Mouse (Mus musculus) limb, embryonic 15.5 days (tissue): ENCODE measurements around the gene Hexim2. TPM values are rescaled to one million over a fixed set of nuclear protein-coding genes. Genes with fewer than 3 reads are reported as not detected.
A peak's percentile ranks its signal among the peaks of the same experiment; 100 is the strongest.

Experiments
- ATAC-seq: fragments of 200-750 bp; cut with Nextera tagmentation; 2 replicates; pipeline ENCODE4 v1.8.0; 2017; ENCODE audit warnings: low read depth, moderate TSS enrichment; ENCODE audit not compliant: insufficient number of reproducible peaks, low FRiP score, low TSS enrichment
- H3K27ac ChIP-seq: fragments of 300-500 bp; sonication (generic); 2 replicates; pipeline ENCODE4 v1.5.1; 2015; ENCODE audit warnings: moderate library complexity, mild to moderate bottlenecking, inconsistent platforms
- H3K27me3 ChIP-seq: fragments of 300-500 bp; sonication (generic); 2 replicates; pipeline ENCODE4 v1.6.1; 2015; ENCODE audit warnings: inconsistent platforms
- H3K36me3 ChIP-seq: fragments of 300-500 bp; sonication (generic); 2 replicates; pipeline ENCODE4 v1.6.1; 2015; ENCODE audit warnings: inconsistent platforms
- H3K4me1 ChIP-seq: fragments of 300-500 bp; sonication (generic); 2 replicates; pipeline ENCODE4 v1.6.1; 2015; ENCODE audit warnings: inconsistent platforms
- H3K4me2 ChIP-seq: fragments of 300-500 bp; sonication (generic); 2 replicates; pipeline ENCODE4 v1.6.1; 2015; ENCODE audit warnings: mild to moderate bottlenecking, inconsistent platforms
- H3K4me3 ChIP-seq: fragments of 300-500 bp; sonication (generic); 2 replicates; pipeline ENCODE4 v1.5.1; 2015; ENCODE audit warnings: mild to moderate bottlenecking, inconsistent platforms
- H3K9ac ChIP-seq: fragments of 300-500 bp; sonication (generic); 2 replicates; pipeline ENCODE4 v1.6.1; 2015; ENCODE audit warnings: inconsistent platforms
- H3K9me3 ChIP-seq: fragments of 300-500 bp; sonication (generic); 2 replicates; pipeline ENCODE4 v1.6.1; 2016; ENCODE audit warnings: inconsistent platforms
- WGBS: fragments of 180-500 bp; shearing (Covaris S2); methylation state at CpG from one replicate; pipeline ENCODE4 v1.1.7; 2015; 5-methylcytosine and 5-hydroxymethylcytosine counted together
- polyA plus RNA-seq: library from polyadenylated mRNA; unstranded; fragments of >200 nt; fragmentation: Nextera tagmentation; extraction: Ambion mirVana; gene quantifications from 2 replicates; pipeline ENCODE4 v1.2.1, GENCODE M21; 2015

Gene Hexim2
- 11.7 and 12.2 TPM in 2 replicates for polyA plus RNA-seq

GRCm38 (mm10) chr11:103131701-103132575, at the start of gene Hexim2:
TSS of gene Hexim2 (plus strand) at chr11:103132429.
- Histone ChIP-seq H3K4me2 (peak within 1 kb of the TSS; percentile 53), H3K9me3 (no peaks in the 10 kb centered on the region), H3K36me3 (0 out of 2 replicates have a peak, but pooled peaks cover 6% of the 10 kb centered on the region), H3K4me1 (peaks cover 31% of the 10 kb centered on the region), H3K4me3 (peak within 1 kb of the TSS; percentile 84), H3K9ac (peak within 1 kb of the TSS; percentile 99), H3K27me3 (no peaks in the 10 kb centered on the region), H3K27ac (peak within 1 kb of the TSS; percentile 95)
- 0 out of 2 replicates have a peak, but pooled peaks have one; percentile 32 for ATAC-seq
- WGBS, result under 1% methylated on average over 39 of the region's 39 CpGs

GRCm38 (mm10) chr11:103093306-103093705, 38.9 kb upstream of the Hexim2 start:
- Histone ChIP-seq H3K4me2 (no peak overlapping the region), H3K9ac (no peak overlapping the region), H3K27me3 (no peaks in the 10 kb centered on the region), H3K9me3 (no peaks in the 10 kb centered on the region), H3K27ac (no peak overlapping the region), H3K36me3 (no peaks in the 10 kb centered on the region), H3K4me1 (peaks cover 28% of the 10 kb centered on the region), H3K4me3 (no peak overlapping the region)
- no peak for ATAC-seq
- 92% methylated on average over 7 of the region's 7 CpGs for WGBS

DNA sequence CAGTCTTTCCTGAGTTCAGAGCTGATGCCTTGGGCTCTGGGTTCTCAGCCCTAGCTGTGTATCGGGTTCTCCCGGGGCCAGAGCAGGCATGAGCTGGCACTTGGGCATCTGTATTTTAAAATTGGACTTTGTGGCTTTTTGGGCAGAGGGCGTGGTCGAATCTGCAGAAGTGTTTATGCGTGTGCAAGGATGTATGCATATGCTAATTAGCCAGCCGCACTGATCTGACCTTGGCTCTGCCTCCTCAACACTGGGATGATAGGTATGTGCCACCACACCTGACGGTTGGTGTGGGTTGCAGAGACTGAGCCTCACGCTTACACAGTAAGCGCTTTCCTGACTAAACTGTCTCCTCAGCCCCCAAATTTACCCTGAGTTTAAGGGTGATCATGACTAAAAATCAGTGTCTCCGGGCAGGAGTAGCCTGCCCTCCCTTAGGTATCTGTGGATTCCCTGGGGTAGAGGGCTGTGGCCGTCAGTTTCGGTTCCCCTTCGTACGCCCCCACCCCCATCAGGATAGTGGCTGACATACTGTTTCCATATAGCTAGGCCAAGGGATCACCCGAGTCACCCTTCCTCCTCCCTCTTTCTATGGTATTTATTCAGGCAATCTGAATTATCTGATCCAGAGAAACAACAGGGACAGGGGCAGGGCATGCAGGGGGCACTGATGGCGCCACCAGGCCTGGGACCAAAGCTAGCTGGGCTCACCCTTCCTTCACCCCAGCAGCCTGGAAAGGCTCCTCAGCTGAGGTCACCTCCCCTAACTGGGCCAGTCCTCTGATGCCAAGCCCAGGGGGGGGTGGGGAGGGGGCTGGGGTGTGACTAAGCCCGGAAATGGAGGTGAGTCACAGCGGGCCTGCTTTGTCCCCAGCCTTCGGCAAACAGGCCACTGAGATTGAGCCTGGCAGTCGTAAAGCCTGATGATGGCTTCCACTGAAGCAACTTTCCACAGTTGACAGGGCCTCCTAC, 38.1 kb upstream of the Hexim2 start:
- no peaks in the 10 kb centered on the region for H3K36me3 ChIP-seq
- no peak overlapping the region for H3K4me2 ChIP-seq
- 64% methylated on average over 20 of the region's 20 CpGs for WGBS
- H3K9me3 ChIP-seq, result no peaks in the 10 kb centered on the region
- H3K27ac ChIP-seq, result no peak overlapping the region
- H3K4me3 ChIP-seq, result no peak overlapping the region
- H3K9ac ChIP-seq, result no peak overlapping the region
- ATAC-seq, result no peak
- 0 out of 2 replicates have a peak, but pooled peaks cover 3% of the 10 kb centered on the region for H3K27me3 ChIP-seq
- peaks cover 36% of the 10 kb centered on the region for H3K4me1 ChIP-seq

DNA sequence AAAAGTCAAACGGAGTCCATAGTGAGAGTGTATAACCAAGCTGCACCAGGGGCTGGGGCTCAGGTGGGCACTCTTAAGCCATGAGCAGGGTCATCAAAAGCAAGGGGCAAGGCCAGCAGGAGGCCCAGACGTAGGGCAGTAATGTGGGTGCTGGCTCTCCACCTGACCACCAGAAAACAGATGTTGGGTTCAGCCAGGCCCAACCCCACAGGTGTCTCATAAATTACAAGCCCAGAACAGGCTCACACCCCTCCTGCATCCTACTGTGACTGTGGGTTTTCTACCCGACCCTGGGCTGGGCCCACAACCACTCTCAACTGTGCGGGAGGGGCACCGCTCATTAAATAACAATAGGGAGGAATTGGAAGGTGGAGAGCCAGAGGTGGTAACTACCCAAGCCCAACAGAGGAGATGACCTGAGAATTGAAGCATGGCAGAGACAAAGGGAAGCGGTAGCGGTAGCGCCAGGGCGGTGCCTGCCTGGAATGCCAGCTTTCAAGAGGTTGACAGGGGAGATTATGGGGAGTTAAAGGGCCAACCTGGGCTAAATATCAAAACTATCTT, 37.0 kb upstream of the Hexim2 start:
- Histone ChIP-seq H3K27me3 (peaks cover 7% of the 10 kb centered on the region; the same call in 1 of the 2 replicates), H3K9me3 (no peaks in the 10 kb centered on the region), H3K4me3 (no peak overlapping the region), H3K4me1 (peaks cover 36% of the 10 kb centered on the region), H3K36me3 (no peaks in the 10 kb centered on the region), H3K27ac (no peak overlapping the region), H3K9ac (no peak overlapping the region), H3K4me2 (no peak overlapping the region)
- ATAC-seq, result no peak
- WGBS, result 68% methylated on average over 9 of the region's 9 CpGs

- WGBS, result 87% methylated on average over 6 of the region's 6 CpGs
- H3K27me3 ChIP-seq, result peaks cover 7% of the 10 kb centered on the region; the same call in 1 of the 2 replicates
- H3K4me3 ChIP-seq, result no peak overlapping the region
- H3K4me1 ChIP-seq, result peaks cover 37% of the 10 kb centered on the region
- no peak for ATAC-seq
- no peak overlapping the region for H3K27ac ChIP-seq
- H3K4me2 ChIP-seq, result no peak overlapping the region
- no peaks in the 10 kb centered on the region for H3K9me3 ChIP-seq
- no peaks in the 10 kb centered on the region for H3K36me3 ChIP-seq
- no peak overlapping the region for H3K9ac ChIP-seq
These were observed 36.4 kb upstream of the Hexim2 start for GRCm38 (mm10) chr11:103095801-103096200.

GRCm38 (mm10) chr11:103096979-103097894, 35.0 kb upstream of the Hexim2 start:
- H3K4me1 ChIP-seq, result peaks cover 50% of the 10 kb centered on the region

GRCm38 (mm10) chr11:103098531-103099190, 33.6 kb upstream of the Hexim2 start:
- 73% methylated on average over 11 of the region's 11 CpGs for WGBS
- H3K36me3 ChIP-seq, result no peaks in the 10 kb centered on the region
- H3K27ac ChIP-seq, result no peak overlapping the region
- no peak overlapping the region for H3K4me3 ChIP-seq
- no peaks in the 10 kb centered on the region for H3K9me3 ChIP-seq
- no peak overlapping the region for H3K4me2 ChIP-seq
- H3K4me1 ChIP-seq, result peaks cover 58% of the 10 kb centered on the region
- no peak overlapping the region for H3K9ac ChIP-seq
- no peak for ATAC-seq
- H3K27me3 ChIP-seq, result peaks cover 13% of the 10 kb centered on the region; the same call in 1 of the 2 replicates

More at GRCm38 (mm10) chr11:103096979-103097894, 35.0 kb upstream of the Hexim2 start:
- WGBS, result 22% methylated on average over 22 of the region's 22 CpGs
- Histone ChIP-seq H3K9me3 (no peaks in the 10 kb centered on the region), H3K36me3 (no peaks in the 10 kb centered on the region), H3K4me3 (peak overlapping the region; percentile 24), H3K27me3 (peaks cover 13% of the 10 kb centered on the region; the same call in 1 of the 2 replicates), H3K9ac (no peak overlapping the region), H3K4me2 (peak overlapping the region; percentile 31), H3K27ac (peak overlapping the region; percentile 81)
- ATAC-seq, result no peak

- H3K27me3 ChIP-seq, result peaks cover 13% of the 10 kb centered on the region; the same call in 1 of the 2 replicates
These were observed 32.8 kb upstream of the Hexim2 start for GRCm38 (mm10) chr11:103099352-103099940.

GRCm38 (mm10) chr11:103100361-103100760, 31.9 kb upstream of the Hexim2 start:
- H3K4me1 ChIP-seq, result peaks cover 50% of the 10 kb centered on the region
- peak overlapping the region; percentile 68; the same call in 1 of the 2 replicates for H3K4me3 ChIP-seq
- WGBS, result 70% methylated on average over 8 of the region's 8 CpGs
- H3K9ac ChIP-seq, result no peak overlapping the region
- no peak overlapping the region for H3K4me2 ChIP-seq
- ATAC-seq, result no peak
- no peaks in the 10 kb centered on the region for H3K36me3 ChIP-seq
- H3K27ac ChIP-seq, result no peak overlapping the region
- no peaks in the 10 kb centered on the region for H3K9me3 ChIP-seq
- H3K27me3 ChIP-seq, result peaks cover 13% of the 10 kb centered on the region; the same call in 1 of the 2 replicates

More at GRCm38 (mm10) chr11:103099352-103099940, 32.8 kb upstream of the Hexim2 start:
- Histone ChIP-seq H3K36me3 (no peaks in the 10 kb centered on the region), H3K4me3 (no peak overlapping the region), H3K27ac (no peak overlapping the region), H3K9ac (no peak overlapping the region), H3K4me1 (peaks cover 54% of the 10 kb centered on the region), H3K9me3 (no peaks in the 10 kb centered on the region), H3K4me2 (no peak overlapping the region)
- no peak for ATAC-seq
- WGBS, result 49% methylated on average over 12 of the region's 12 CpGs

DNA sequence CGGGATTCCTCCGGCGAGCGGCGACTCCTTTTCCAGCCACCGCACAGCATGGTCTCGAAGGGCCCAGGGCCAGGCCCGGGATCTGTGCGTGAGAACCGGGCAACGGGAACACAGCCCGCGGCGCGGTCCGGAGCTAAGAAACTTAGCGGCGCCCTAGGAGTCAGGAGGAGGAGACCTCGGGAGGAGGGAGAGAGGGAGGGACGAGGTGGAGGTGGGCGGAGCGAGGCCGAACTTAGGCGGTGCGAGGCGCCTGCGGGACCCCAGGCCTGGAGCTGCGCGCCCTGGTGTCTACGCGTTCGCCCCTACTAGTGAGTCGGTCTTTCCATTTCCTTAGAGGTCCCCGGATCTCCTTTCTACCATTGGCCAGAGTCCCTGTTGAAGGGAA, 30.8 kb upstream of the Hexim2 start, which contains the start of the genes Plcd3 and Acbd4:
Gene Plcd3 (minus strand): TSS at position 178 of the 385 bp plus-strand sequence.
Gene Acbd4 (plus strand): TSS at position 202 of the 385 bp plus-strand sequence.
- WGBS, result under 1% methylated on average over 34 of the region's 34 CpGs
- peaks cover 13% of the 10 kb centered on the region; the same call in 1 of the 2 replicates for H3K27me3 ChIP-seq
- ATAC-seq, result peak; percentile 41

More for the DNA sequence above, 30.8 kb upstream of the Hexim2 start, which contains the start of the genes Plcd3 and Acbd4:
- H3K4me3 ChIP-seq, result peak within 1 kb of the TSS; percentile 68
- peak within 1 kb of the TSS; percentile 57 for H3K27ac ChIP-seq
- H3K4me1 ChIP-seq, result peaks cover 49% of the 10 kb centered on the region
- H3K36me3 ChIP-seq, result 0 out of 2 replicates have a peak, but pooled peaks cover 3% of the 10 kb centered on the region
- H3K4me2 ChIP-seq, result peak within 1 kb of the TSS; percentile 92
- peak within 1 kb of the TSS; percentile 63 for H3K9ac ChIP-seq
- H3K9me3 ChIP-seq, result no peaks in the 10 kb centered on the region
